32 mouse cellular contexts compared by ENCODE assay signal in genomic region chr11:92758383-92758964, GRCm38 (mm10).
DNase-seq lines count a peak whose midpoint lies in the region; ATAC-seq and TF ChIP-seq lines count a peak whose summit lies in the region.
"Had no signal": no experiment of that assay in that cellular context is flagged by ENCODE, and none has a peak within 500 bp of the region (broad histone marks: within the 10 kb centered on the region; RNA-seq: fewer than 3 reads in every experiment).

No protein-coding gene starts in this region.

- no peaks in the 10 kb centered on the region for H3K36me3 ChIP-seq in forebrain, embryonic 13.5 days (ENCODE audit: poor library complexity, severe bottlenecking)
- H3K36me3 ChIP-seq in forebrain, embryonic 16.5 days (ENCODE audit: control insufficient read depth, insufficient read depth) = no peaks in the 10 kb centered on the region
- no peaks in the 10 kb centered on the region for H3K36me3 ChIP-seq in midbrain, embryonic 14.5 days (ENCODE audit: control insufficient read depth, insufficient read depth, low read length)
- H3K36me3 ChIP-seq: embryonic facial prominence, embryonic 10.5 days; embryonic facial prominence, embryonic 13.5 days; G1E; heart, embryonic 10.5 days; heart, embryonic 13.5 days had no signal

- ATAC-seq in forebrain, embryonic 13.5 days = peak; percentile 71
- ATAC-seq in forebrain, embryonic 16.5 days = peak; percentile 77
- no peak for ATAC-seq in midbrain, embryonic 14.5 days (ENCODE audit: low FRiP score, low TSS enrichment)
- ATAC-seq: hindbrain, postnatal 0 days; inflammation-experienced regulatory T-cells, adult 6 months; intestine, embryonic 16.5 days had no signal

- no peak overlapping the region for H3K27ac ChIP-seq in forebrain, embryonic 13.5 days
- H3K27ac ChIP-seq in forebrain, embryonic 16.5 days (ENCODE audit: low read length) = no peak overlapping the region
- H3K27ac ChIP-seq in midbrain, embryonic 14.5 days (replicated peaks; ENCODE audit: low read depth, low read length) = no peak overlapping the region
- H3K27ac ChIP-seq: embryonic facial prominence, embryonic 10.5 days; embryonic facial prominence, embryonic 13.5 days; gastrocnemius, adult 2 months; heart, embryonic 10.5 days; heart, embryonic 13.5 days; hindbrain, embryonic 14.5 days; hindbrain, postnatal 0 days had no signal

- H3K9ac ChIP-seq in forebrain, embryonic 13.5 days = no peak overlapping the region
- H3K9ac ChIP-seq in forebrain, embryonic 16.5 days (replicated peaks; ENCODE audit: low read depth, low read length) = no peak overlapping the region
- H3K9ac ChIP-seq in midbrain, embryonic 14.5 days (replicated peaks; ENCODE audit: low read length) = no peak overlapping the region
- H3K9ac ChIP-seq: embryonic facial prominence, embryonic 13.5 days; heart, embryonic 13.5 days; hindbrain, embryonic 14.5 days had no signal

- WGBS in forebrain, embryonic 13.5 days = 28% methylated on average over 5 of the region's 5 CpGs
- 19% methylated on average over 5 of the region's 5 CpGs for WGBS in forebrain, embryonic 16.5 days
- WGBS in midbrain, embryonic 14.5 days = 79% methylated on average over 5 of the region's 5 CpGs

- no peak overlapping the region for H3K4me3 ChIP-seq in forebrain, embryonic 13.5 days
- H3K4me3 ChIP-seq in forebrain, embryonic 16.5 days (replicated peaks; ENCODE audit: low read length) = no peak overlapping the region
- no peak overlapping the region for H3K4me3 ChIP-seq in midbrain, embryonic 14.5 days (replicated peaks; ENCODE audit: low read depth, low read length)
- H3K4me3 ChIP-seq: embryonic facial prominence, embryonic 10.5 days; embryonic facial prominence, embryonic 13.5 days; erythroblast, embryonic 14.5 days; gastrocnemius, adult 2 months; heart, embryonic 10.5 days; heart, embryonic 13.5 days had no signal

- H3K4me2 ChIP-seq in forebrain, embryonic 13.5 days = no peak overlapping the region
- H3K4me2 ChIP-seq in forebrain, embryonic 16.5 days (ENCODE audit: low read length) = no peak overlapping the region
- H3K4me2 ChIP-seq in midbrain, embryonic 14.5 days (ENCODE audit: low read length) = no peak overlapping the region
- H3K4me2 ChIP-seq: embryonic facial prominence, embryonic 13.5 days; heart, embryonic 13.5 days; hindbrain, embryonic 14.5 days had no signal

- H3K4me1 ChIP-seq in forebrain, embryonic 13.5 days = peaks cover 4% of the 10 kb centered on the region
- peaks cover 3% of the 10 kb centered on the region; the same call in 1 of the 2 replicates for H3K4me1 ChIP-seq in forebrain, embryonic 16.5 days (replicated peaks; ENCODE audit: control insufficient read depth, insufficient read depth, low read length)
- H3K4me1 ChIP-seq in midbrain, embryonic 14.5 days (ENCODE audit: control insufficient read depth, insufficient read depth, low read length) = no peaks in the 10 kb centered on the region
- H3K4me1 ChIP-seq: embryonic facial prominence, embryonic 10.5 days; embryonic facial prominence, embryonic 13.5 days; heart, embryonic 10.5 days; heart, embryonic 13.5 days had no signal

- H3K27me3 ChIP-seq in forebrain, embryonic 13.5 days = no peaks in the 10 kb centered on the region
- no peaks in the 10 kb centered on the region for H3K27me3 ChIP-seq in forebrain, embryonic 16.5 days (replicated peaks; ENCODE audit: control insufficient read depth, insufficient read depth, low read length)
- no peaks in the 10 kb centered on the region for H3K27me3 ChIP-seq in midbrain, embryonic 14.5 days (ENCODE audit: control insufficient read depth, insufficient read depth, low read length)
- H3K27me3 ChIP-seq: CH12.LX; embryonic facial prominence, embryonic 13.5 days; heart, embryonic 13.5 days had no signal

- no peaks in the 10 kb centered on the region for H3K9me3 ChIP-seq in forebrain, embryonic 13.5 days (replicated peaks)
- H3K9me3 ChIP-seq in forebrain, embryonic 16.5 days (ENCODE audit: control insufficient read depth, low read length) = no peaks in the 10 kb centered on the region
- no peaks in the 10 kb centered on the region for H3K9me3 ChIP-seq in midbrain, embryonic 14.5 days (ENCODE audit: control insufficient read depth, low read length)
- H3K9me3 ChIP-seq: embryonic facial prominence, embryonic 10.5 days; embryonic facial prominence, embryonic 13.5 days; G1E; heart, embryonic 10.5 days; heart, embryonic 13.5 days had no signal

- TF ChIP-seq POLR2A in brain, embryonic 14.5 days (IDR thresholded peaks at IDR 0.05; ENCODE audit: borderline replicate concordance, extremely low read depth, insufficient read depth, insufficient read length, poor library complexity, severe bottlenecking) = no peak

- no peak for TF ChIP-seq CTCF in brain, embryonic 14.5 days (IDR thresholded peaks at IDR 0.05; ENCODE audit: borderline replicate concordance, extremely low read depth, insufficient read depth, insufficient read length)

- DNase-seq in brain, embryonic 14.5 days (ENCODE audit: low read depth) = peak; percentile 87
- peak; percentile 27 for DNase-seq in retina, postnatal 1 day
- DNase-seq in T-cell, adult 2 months (ENCODE audit: low spot score) = no peak
- DNase-seq in midbrain, embryonic 14.5 days = no peak
- no peak for DNase-seq in MN1 (ENCODE audit: low spot score)
- DNase-seq: adrenal gland, postnatal 10 days; adrenal gland, postnatal 36 days; B cell, adult 2 months; cerebellum, adult 11 months; cerebellum, adult 2 months; cerebellum, postnatal 10 days; cerebellum, postnatal 36 days; embryo, embryonic 11 days; gastrocnemius, adult 2 months; gastrocnemius, postnatal 25 days; heart, adult 18-20 months; heart, postnatal 14 days; heart, postnatal 4 days; kidney, adult 18-20 months had no signal

Comparison
In these comparisons a context has a peak if more than half of its experiments do, and no peak if none do; other contexts are left out.
1. DNase-seq: peak in brain, embryonic 14.5 days (single experiment) and retina, postnatal 1 day (single experiment); none in T-cell, adult 2 months (single experiment), midbrain, embryonic 14.5 days (single experiment) and MN1 (single experiment).